30 mouse cellular contexts compared by ENCODE assay signal in genomic region chr16:7637993-7638392, GRCm38 (mm10).
DNase-seq lines count a peak whose midpoint lies in the region; ATAC-seq lines count a peak whose summit lies in the region.
"Had no signal": no experiment of that assay in that cellular context is flagged by ENCODE, and none has a peak within 500 bp of the region (broad histone marks: within the 10 kb centered on the region; RNA-seq: fewer than 3 reads in every experiment).

No protein-coding gene starts in this region.

- peak overlapping the region; percentile 80 for H3K27ac ChIP-seq in hindbrain, embryonic 10.5 days
- no peak overlapping the region for H3K27ac ChIP-seq in hindbrain, embryonic 16.5 days (ENCODE audit: low read depth, low read length)
- no peak overlapping the region for H3K27ac ChIP-seq in limb, embryonic 13.5 days
- H3K27ac ChIP-seq in limb, embryonic 10.5 days = no peak overlapping the region
- H3K27ac ChIP-seq in neural tube, embryonic 11.5 days (ENCODE audit: low read depth, low read length) = no peak overlapping the region
- H3K27ac ChIP-seq in liver, embryonic 11.5 days (ENCODE audit: low read depth, low read length) = no peak overlapping the region
- H3K27ac ChIP-seq: forebrain, embryonic 13.5 days; kidney, postnatal 0 days; limb, embryonic 12.5 days; liver, embryonic 12.5 days; neural tube, embryonic 12.5 days had no signal

- no peak overlapping the region for H3K4me2 ChIP-seq in hindbrain, embryonic 16.5 days (ENCODE audit: low read length)
- H3K4me2 ChIP-seq in limb, embryonic 13.5 days (replicated peaks) = no peak overlapping the region
- no peak overlapping the region for H3K4me2 ChIP-seq in neural tube, embryonic 11.5 days (ENCODE audit: low read depth)
- no peak overlapping the region for H3K4me2 ChIP-seq in liver, embryonic 11.5 days
- H3K4me2 ChIP-seq: forebrain, embryonic 13.5 days; heart, embryonic 11.5 days; limb, embryonic 12.5 days; liver, embryonic 12.5 days; neural tube, embryonic 12.5 days had no signal

- no peaks in the 10 kb centered on the region for H3K36me3 ChIP-seq in hindbrain, embryonic 10.5 days
- no peaks in the 10 kb centered on the region for H3K36me3 ChIP-seq in hindbrain, embryonic 16.5 days (ENCODE audit: control insufficient read depth, insufficient read depth, low read length)
- no peaks in the 10 kb centered on the region for H3K36me3 ChIP-seq in limb, embryonic 13.5 days
- no peaks in the 10 kb centered on the region for H3K36me3 ChIP-seq in limb, embryonic 10.5 days
- H3K36me3 ChIP-seq in neural tube, embryonic 11.5 days (ENCODE audit: control insufficient read depth, insufficient read depth, low read length) = no peaks in the 10 kb centered on the region
- no peaks in the 10 kb centered on the region for H3K36me3 ChIP-seq in liver, embryonic 11.5 days (ENCODE audit: control insufficient read depth, insufficient read depth, low read length)
- H3K36me3 ChIP-seq: G1E; limb, embryonic 12.5 days; liver, embryonic 12.5 days; neural tube, embryonic 12.5 days had no signal

- no peak overlapping the region for H3K4me3 ChIP-seq in hindbrain, embryonic 10.5 days
- H3K4me3 ChIP-seq in hindbrain, embryonic 16.5 days (ENCODE audit: low read length) = no peak overlapping the region
- no peak overlapping the region for H3K4me3 ChIP-seq in limb, embryonic 13.5 days
- H3K4me3 ChIP-seq in limb, embryonic 10.5 days = no peak overlapping the region
- H3K4me3 ChIP-seq in neural tube, embryonic 11.5 days (ENCODE audit: low read depth, low read length) = no peak overlapping the region
- no peak overlapping the region for H3K4me3 ChIP-seq in liver, embryonic 11.5 days (ENCODE audit: low read depth, low read length)
- H3K4me3 ChIP-seq: forebrain, embryonic 13.5 days; limb, embryonic 12.5 days; liver, embryonic 12.5 days; megakaryocyte, embryonic 14.5 days; neural tube, embryonic 12.5 days had no signal

- DNase-seq in hindbrain, embryonic 10.5 days (ENCODE audit: low spot score) = no peak
- DNase-seq in limb, embryonic 10.5 days (ENCODE audit: low spot score) = no peak
- DNase-seq in neural tube, embryonic 11.5 days (ENCODE audit: low spot score) = no peak
- no peak for DNase-seq in neural tube, embryonic 10.5 days (ENCODE audit: extremely low spot score, low spot score)
- no peak for DNase-seq in liver, embryonic 11.5 days (ENCODE audit: low spot score)
- DNase-seq: adrenal gland, postnatal 10 days; cerebellum, adult 11 months; cerebellum, adult 9-10 months; cerebellum, postnatal 36 days; gastrocnemius, postnatal 14 days; heart, adult 18-20 months; heart, postnatal 4 days; kidney, adult 8-10 months; kidney, postnatal 4 days; liver, postnatal 0 days; lung, postnatal 4 days; thymus, adult 2 months; thymus, postnatal 4 days had no signal

- no peaks in the 10 kb centered on the region for H3K27me3 ChIP-seq in hindbrain, embryonic 10.5 days (ENCODE audit: insufficient read depth, poor library complexity, severe bottlenecking)
- H3K27me3 ChIP-seq in hindbrain, embryonic 16.5 days (replicated peaks; ENCODE audit: control insufficient read depth, insufficient read depth, low read length) = no peaks in the 10 kb centered on the region
- H3K27me3 ChIP-seq in limb, embryonic 13.5 days = no peaks in the 10 kb centered on the region
- no peaks in the 10 kb centered on the region for H3K27me3 ChIP-seq in limb, embryonic 10.5 days (ENCODE audit: low read depth, poor library complexity, severe bottlenecking)
- no peaks in the 10 kb centered on the region for H3K27me3 ChIP-seq in neural tube, embryonic 11.5 days (ENCODE audit: control insufficient read depth, insufficient read depth, low read length)
- no peaks in the 10 kb centered on the region for H3K27me3 ChIP-seq in liver, embryonic 11.5 days (replicated peaks; ENCODE audit: control insufficient read depth, insufficient read depth, low read length)
- H3K27me3 ChIP-seq: forebrain, embryonic 13.5 days; limb, embryonic 12.5 days; liver, embryonic 12.5 days; megakaryocyte, embryonic 14.5 days; neural tube, embryonic 12.5 days had no signal

- H3K9me3 ChIP-seq in hindbrain, embryonic 10.5 days = no peaks in the 10 kb centered on the region
- H3K9me3 ChIP-seq in hindbrain, embryonic 16.5 days (ENCODE audit: control insufficient read depth, low read length) = no peaks in the 10 kb centered on the region
- H3K9me3 ChIP-seq in limb, embryonic 13.5 days = no peaks in the 10 kb centered on the region
- no peaks in the 10 kb centered on the region for H3K9me3 ChIP-seq in limb, embryonic 10.5 days (replicated peaks)
- no peaks in the 10 kb centered on the region for H3K9me3 ChIP-seq in neural tube, embryonic 11.5 days (ENCODE audit: control insufficient read depth, low read length)
- no peaks in the 10 kb centered on the region for H3K9me3 ChIP-seq in liver, embryonic 11.5 days (ENCODE audit: control insufficient read depth, low read length)
- H3K9me3 ChIP-seq: forebrain, embryonic 13.5 days; limb, embryonic 12.5 days; liver, embryonic 12.5 days; megakaryocyte, embryonic 14.5 days; neural tube, embryonic 12.5 days had no signal

- no peak for ATAC-seq in hindbrain, embryonic 16.5 days
- ATAC-seq in limb, embryonic 13.5 days (ENCODE audit: low FRiP score, low read depth) = 0 out of 2 replicates have a peak, but pooled peaks have one; percentile 24
- 0 out of 2 replicates have a peak, but pooled peaks have one; percentile 38 for ATAC-seq in neural tube, embryonic 11.5 days (ENCODE audit: insufficient read depth, low FRiP score, low TSS enrichment)
- ATAC-seq in liver, embryonic 11.5 days (replicated peaks; ENCODE audit: low FRiP score) = no peak
- ATAC-seq: intestine, embryonic 16.5 days; liver, embryonic 12.5 days; liver, postnatal 0 days; Patski had no signal

- peaks cover 38% of the 10 kb centered on the region for H3K4me1 ChIP-seq in hindbrain, embryonic 10.5 days (replicated peaks)
- peaks cover 4% of the 10 kb centered on the region; the same call in 1 of the 2 replicates for H3K4me1 ChIP-seq in hindbrain, embryonic 16.5 days (ENCODE audit: control insufficient read depth, insufficient read depth, low read depth, low read length)
- H3K4me1 ChIP-seq in limb, embryonic 13.5 days = no peaks in the 10 kb centered on the region
- peaks cover 9% of the 10 kb centered on the region for H3K4me1 ChIP-seq in limb, embryonic 10.5 days
- H3K4me1 ChIP-seq in neural tube, embryonic 11.5 days (ENCODE audit: control insufficient read depth, insufficient read depth, low read length) = peaks cover 12% of the 10 kb centered on the region
- H3K4me1 ChIP-seq in liver, embryonic 11.5 days (replicated peaks; ENCODE audit: control insufficient read depth, insufficient read depth, low read length) = no peaks in the 10 kb centered on the region
- H3K4me1 ChIP-seq: liver, embryonic 12.5 days; megakaryocyte, embryonic 14.5 days had no signal

- H3K9ac ChIP-seq in hindbrain, embryonic 16.5 days (ENCODE audit: low read depth, low read length) = no peak overlapping the region
- no peak overlapping the region for H3K9ac ChIP-seq in limb, embryonic 13.5 days
- no peak overlapping the region for H3K9ac ChIP-seq in neural tube, embryonic 11.5 days (ENCODE audit: low read length)
- no peak overlapping the region for H3K9ac ChIP-seq in liver, embryonic 11.5 days (ENCODE audit: low read depth, low read length)
- H3K9ac ChIP-seq: forebrain, embryonic 13.5 days; limb, embryonic 12.5 days; liver, embryonic 12.5 days; liver, postnatal 0 days; neural tube, embryonic 12.5 days had no signal

Comparison
In these comparisons a context has a peak if more than half of its experiments do, and no peak if none do; other contexts are left out.
1. ATAC-seq: peak in limb, embryonic 13.5 days (single experiment) and neural tube, embryonic 11.5 days (single experiment); none in hindbrain, embryonic 16.5 days (single experiment) and liver, embryonic 11.5 days (single experiment).